Mouse (Mus musculus) CD4-positive, CD25-positive, alpha-beta regulatory T cell (primary cell): ENCODE data around the gene Fam199x. TPM values are rescaled to one million over a fixed set of nuclear protein-coding genes. Genes with fewer than 3 reads are reported as not detected.

ENCODE experiments used
- polyA plus RNA-seq: library from polyadenylated mRNA; unstranded; fragments of 100-300 nt; shearing (Covaris generic); gene quantifications from one replicate; pipeline ENCODE4 v1.2.1, GENCODE M21; 2017

The Fam199x gene
- polyA plus RNA-seq, result 6.3 TPM

GRCm38 (mm10) chrX:137049425-137050225 lies at the start of gene Fam199x:
Gene Fam199x, plus strand, starts transcription at chrX:137049594.

DNA sequence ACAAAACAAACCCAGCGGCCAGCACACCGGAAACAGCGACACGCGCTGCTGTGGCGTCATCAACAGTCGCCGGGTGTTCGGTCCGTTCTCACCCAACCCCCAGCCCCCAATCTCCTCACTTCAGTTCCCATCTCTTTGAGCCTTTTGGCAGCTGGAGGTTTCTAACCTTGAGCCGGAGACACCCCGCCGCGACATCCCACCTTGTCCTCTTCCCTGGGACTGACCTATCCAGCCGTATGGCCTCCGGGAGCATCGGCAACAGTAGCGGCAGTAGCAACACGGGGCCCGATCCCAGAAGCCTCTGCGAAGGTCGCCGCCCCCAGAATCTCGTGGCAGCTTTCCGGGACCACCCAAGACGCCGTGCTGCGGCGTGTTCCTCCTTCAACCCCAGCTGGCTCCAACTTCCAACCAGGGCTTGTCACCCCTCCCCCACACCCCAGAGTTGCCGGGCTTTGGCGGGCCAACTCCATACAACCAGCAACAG lies 11.4 kb upstream of the Fam199x start, which contains the start of gene Slc25a53:
Gene Slc25a53, minus strand, starts transcription at position 303 of the 484 bp plus-strand sequence.

DNA sequence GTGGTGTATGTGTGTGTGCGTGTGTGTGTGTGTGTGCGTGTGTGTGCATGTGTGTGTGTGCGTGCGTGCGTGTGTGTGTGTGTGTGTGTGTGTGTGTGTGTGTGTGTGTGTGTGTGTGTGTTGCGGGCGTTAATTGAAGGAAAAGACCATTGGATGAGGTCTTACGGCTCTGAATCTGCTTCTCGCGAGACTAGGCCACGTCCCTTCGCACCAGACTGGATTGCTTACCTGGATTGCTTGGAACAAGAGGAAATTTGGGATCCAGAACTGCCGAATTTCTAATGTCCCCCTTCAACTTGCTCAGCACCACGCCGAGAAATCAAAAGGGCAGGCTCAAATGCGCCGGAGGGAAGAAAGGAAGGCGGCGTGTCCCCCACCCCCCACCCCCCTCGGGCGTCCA lies 72.3 kb downstream of the Fam199x start, which contains the start of gene Esx1:
Gene Esx1, minus strand, starts transcription at position 366 of the 400 bp plus-strand sequence.

Other genes with a start within 250 kb of the Fam199x start
- gene Plp1, start 226.9 kb upstream of the Fam199x start, polyA plus RNA-seq, result 2.2 TPM
- not detected for gene Rab9b, start 180.8 kb upstream of the Fam199x start, polyA plus RNA-seq
- gene H2bfm, start 122.3 kb upstream of the Fam199x start, polyA plus RNA-seq, result not detected
- 59.4 TPM for gene Tmsb15b2, start 74.1 kb upstream of the Fam199x start, polyA plus RNA-seq
- 3.6 TPM for gene Tmsb15l, start 72.7 kb upstream of the Fam199x start, polyA plus RNA-seq
- 21.6 TPM for gene Tmsb15b1, start 72.7 kb upstream of the Fam199x start, polyA plus RNA-seq
- gene Zcchc18, start 56.4 kb upstream of the Fam199x start, polyA plus RNA-seq, result 25.2 TPM
- gene Slc25a53, start 11.3 kb upstream of the Fam199x start, polyA plus RNA-seq, result 12.3 TPM
- gene Esx1, start 72.5 kb downstream of the Fam199x start, polyA plus RNA-seq, result not detected